Mouse (Mus musculus) lung, postnatal 0 days (tissue): ENCODE results near the gene Slc16a6. TPM values are rescaled to one million over a fixed set of nuclear protein-coding genes. Genes with fewer than 3 reads are reported as not detected.
A peak's percentile ranks its signal among the peaks of the same experiment; 100 is the strongest.

Source experiments
- ATAC-seq: fragments of 200-750 bp; cut with Nextera tagmentation; 2 replicates; pipeline ENCODE4 v1.8.0; 2017; ENCODE audit warnings: moderate library complexity
- DNase-seq: peaks from one replicate; pipeline ENCODE4 v3.0.0-alpha.2; 2016; ENCODE audit warnings: low spot score
- H3K27ac ChIP-seq: fragments of 300-500 bp; sonication (generic); 2 replicates; pipeline ENCODE4 v1.5.1; 2014; ENCODE audit warnings: antibody characterized with exemption, mild to moderate bottlenecking, low read length, mixed read lengths
- H3K27me3 ChIP-seq: fragments of 300-500 bp; sonication (generic); replicated peaks from 2 replicates; pipeline ENCODE4 v1.6.1; 2014; ENCODE audit warnings: low read length, mixed read lengths; ENCODE audit not compliant: insufficient read depth
- H3K36me3 ChIP-seq: fragments of 300-500 bp; sonication (generic); 2 replicates; pipeline ENCODE4 v1.6.1; 2014; ENCODE audit warnings: low read length, mixed read lengths; ENCODE audit not compliant: insufficient read depth
- H3K4me1 ChIP-seq: fragments of 300-500 bp; sonication (generic); 2 replicates; pipeline ENCODE4 v1.6.1; 2014; ENCODE audit warnings: antibody characterized with exemption, low read depth, low read length, mixed read lengths; ENCODE audit not compliant: insufficient read depth
- H3K4me2 ChIP-seq: fragments of 300-500 bp; sonication (generic); replicated peaks from 2 replicates; pipeline ENCODE4 v1.6.1; 2014; ENCODE audit warnings: low read depth, mild to moderate bottlenecking, low read length, moderate library complexity, mixed read lengths
- H3K4me3 ChIP-seq: fragments of 300-500 bp; sonication (generic); 2 replicates; pipeline ENCODE4 v1.5.1; 2014; ENCODE audit warnings: low read depth, low read length
- H3K9ac ChIP-seq: fragments of 300-500 bp; sonication (generic); replicated peaks from 2 replicates; pipeline ENCODE4 v1.6.1; 2014; ENCODE audit warnings: low read depth, mild to moderate bottlenecking
- H3K9me3 ChIP-seq: fragments of 300-500 bp; sonication (generic); 2 replicates; pipeline ENCODE4 v1.6.1; 2016; ENCODE audit warnings: low read length, mixed read lengths
- CTCF ChIP-seq: IDR thresholded peaks from 2 replicates; pipeline ENCODE4 v1.5.1; 2016; ENCODE audit warnings: antibody characterized with exemption, mild to moderate bottlenecking
- EP300 ChIP-seq: IDR thresholded peaks from 2 replicates; pipeline ENCODE4 v1.6.1; 2016; ENCODE audit warnings: antibody characterized with exemption, mild to moderate bottlenecking, control low read depth
- WGBS: fragments of 180-500 bp; shearing (Covaris S2); extraction: QIAGEN DNeasy Blood & Tissue Kit; methylation state at CpG from one replicate; pipeline ENCODE4 v1.1.7; 2014; 5-methylcytosine and 5-hydroxymethylcytosine counted together
- polyA plus RNA-seq: library from polyadenylated mRNA; unstranded; fragments of >200 nt; fragmentation: Nextera tagmentation; extraction: Ambion mirVana; gene quantifications from 2 replicates; pipeline ENCODE4 v1.2.1, GENCODE M21; 2015

The Slc16a6 gene
- polyA plus RNA-seq: 1.8 and 2.3 TPM in 2 replicates

- peak; percentile 77 for DNase-seq
- peak within 1 kb of the TSS; percentile 100 for H3K4me2 ChIP-seq
Observed at GRCm38 (mm10) chr11:109473171-109474085, at the start of gene Slc16a6, which contains the start of gene Arsg. Gene Slc16a6, minus strand, starts transcription at chr11:109473598. Gene Arsg, plus strand, starts transcription at chr11:109473374.

GRCm38 (mm10) chr11:109520958-109521357 is 47.6 kb upstream of the Slc16a6 start:
- DNase-seq (no peak), ATAC-seq (no peak)
- 42% methylated on average over 7 of the region's 7 CpGs for WGBS
- no peak overlapping the region for H3K27ac ChIP-seq
- no peaks in the 10 kb centered on the region for H3K36me3 ChIP-seq
- H3K4me1 ChIP-seq: no peaks in the 10 kb centered on the region
- no peaks in the 10 kb centered on the region for H3K9me3 ChIP-seq
- no peak overlapping the region for H3K9ac ChIP-seq
- no peak for TF ChIP-seq CTCF
- TF ChIP-seq EP300: no peak
- no peak overlapping the region for H3K4me2 ChIP-seq
- no peaks in the 10 kb centered on the region for H3K27me3 ChIP-seq
- no peak overlapping the region for H3K4me3 ChIP-seq

More at GRCm38 (mm10) chr11:109473171-109474085, at the start of gene Slc16a6, which contains the start of gene Arsg:
- Histone ChIP-seq H3K4me1 (peaks cover 4% of the 10 kb centered on the region; the same call in 1 of the 2 replicates), H3K9ac (peak within 1 kb of the TSS; percentile 39), H3K27me3 (peaks cover 8% of the 10 kb centered on the region; the same call in 1 of the 2 replicates), H3K27ac (peak within 1 kb of the TSS; percentile 47; the same call in 1 of the 2 replicates), H3K9me3 (no peaks in the 10 kb centered on the region), H3K4me3 (peak within 1 kb of the TSS; percentile 71), H3K36me3 (no peaks in the 10 kb centered on the region)
- WGBS: 2% methylated on average over 62 of the region's 111 CpGs
- ATAC-seq: peak; percentile 77
- no peak for TF ChIP-seq EP300
- no peak for TF ChIP-seq CTCF

- no peak overlapping the region for H3K4me3 ChIP-seq
- no peaks in the 10 kb centered on the region for H3K27me3 ChIP-seq
- 86% methylated on average over 3 of the region's 3 CpGs for WGBS
Observed at GRCm38 (mm10) chr11:109517816-109518215, 44.4 kb upstream of the Slc16a6 start.

GRCm38 (mm10) chr11:109517330-109517729 is 43.9 kb upstream of the Slc16a6 start:
- 86% methylated on average over 11 of the region's 11 CpGs for WGBS
- Histone ChIP-seq H3K27me3 (no peaks in the 10 kb centered on the region), H3K36me3 (no peaks in the 10 kb centered on the region), H3K4me3 (no peak overlapping the region), H3K9me3 (no peaks in the 10 kb centered on the region), H3K4me2 (no peak overlapping the region), H3K27ac (no peak overlapping the region), H3K4me1 (no peaks in the 10 kb centered on the region), H3K9ac (no peak overlapping the region)
- ATAC-seq (no peak), DNase-seq (no peak)
- TF ChIP-seq CTCF (no peak), EP300 (no peak)

More at GRCm38 (mm10) chr11:109517816-109518215, 44.4 kb upstream of the Slc16a6 start:
- DNase-seq (no peak), ATAC-seq (no peak)
- H3K4me2 ChIP-seq: no peak overlapping the region
- no peak for TF ChIP-seq CTCF
- no peak for TF ChIP-seq EP300
- no peaks in the 10 kb centered on the region for H3K4me1 ChIP-seq
- no peaks in the 10 kb centered on the region for H3K36me3 ChIP-seq
- H3K9ac ChIP-seq: no peak overlapping the region
- H3K27ac ChIP-seq: no peak overlapping the region
- H3K9me3 ChIP-seq: no peaks in the 10 kb centered on the region

GRCm38 (mm10) chr11:109514064-109514612 is 40.7 kb upstream of the Slc16a6 start:
- no peak overlapping the region for H3K9ac ChIP-seq
- 13% methylated on average over 3 of the region's 3 CpGs for WGBS
- H3K36me3 ChIP-seq: no peaks in the 10 kb centered on the region
- H3K9me3 ChIP-seq: no peaks in the 10 kb centered on the region
- TF ChIP-seq CTCF: no peak
- TF ChIP-seq EP300: no peak
- no peak overlapping the region for H3K27ac ChIP-seq
- H3K27me3 ChIP-seq: no peaks in the 10 kb centered on the region
- H3K4me1 ChIP-seq: no peaks in the 10 kb centered on the region
- H3K4me3 ChIP-seq: no peak overlapping the region
- ATAC-seq: no peak
- no peak for DNase-seq
- H3K4me2 ChIP-seq: no peak overlapping the region

GRCm38 (mm10) chr11:109512995-109513675 is 39.7 kb upstream of the Slc16a6 start:
- Histone ChIP-seq H3K4me1 (no peaks in the 10 kb centered on the region), H3K4me2 (no peak overlapping the region), H3K4me3 (no peak overlapping the region), H3K36me3 (no peaks in the 10 kb centered on the region), H3K27ac (no peak overlapping the region), H3K9ac (no peak overlapping the region), H3K9me3 (no peaks in the 10 kb centered on the region), H3K27me3 (no peaks in the 10 kb centered on the region)
- no peak for DNase-seq
- WGBS: 86% methylated on average over 16 of the region's 16 CpGs
- TF ChIP-seq CTCF (no peak), EP300 (no peak)
- ATAC-seq: no peak
